Mouse (Mus musculus): ENCODE data around the gene 5730596B20Rik.

5730596B20Rik gene

DNA sequence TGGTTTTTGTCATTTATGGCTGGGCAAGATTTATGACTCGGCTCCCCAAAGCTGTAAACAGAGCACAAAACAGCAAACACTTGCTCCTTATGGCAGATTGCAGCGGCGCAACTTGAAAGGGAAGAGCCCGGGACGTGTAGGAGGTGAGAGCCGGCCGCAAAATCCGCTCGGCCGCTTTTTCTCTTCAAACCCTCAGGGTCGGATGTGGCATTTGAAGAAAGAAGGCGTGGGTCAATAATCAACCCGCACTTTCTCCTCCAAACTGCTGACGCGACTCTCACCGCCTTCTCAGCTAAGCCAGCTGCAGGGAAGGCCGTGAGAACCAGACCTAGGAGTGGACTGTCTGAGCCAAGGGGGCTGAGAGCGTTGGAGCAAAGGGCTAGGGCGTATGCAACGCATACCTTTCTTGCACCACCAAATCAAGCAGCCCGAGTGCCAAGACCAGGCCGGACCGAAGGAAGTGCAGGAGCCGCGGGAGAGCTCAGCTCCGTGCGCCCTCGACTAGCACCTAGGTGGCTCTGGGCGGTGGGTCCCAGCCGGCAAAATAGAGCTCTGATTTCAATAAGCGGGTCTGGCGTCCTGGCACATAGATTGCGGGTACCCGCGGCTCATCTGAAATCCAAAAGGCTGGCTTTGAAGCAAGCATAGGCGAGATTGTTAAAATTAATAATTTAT, at the start of gene 5730596B20Rik:
Gene 5730596B20Rik, plus strand, starts transcription at position 438 of the 675 bp plus-strand sequence.
- DNase-seq (ENCODE audit: low read depth, low spot score): no peak

DNA sequence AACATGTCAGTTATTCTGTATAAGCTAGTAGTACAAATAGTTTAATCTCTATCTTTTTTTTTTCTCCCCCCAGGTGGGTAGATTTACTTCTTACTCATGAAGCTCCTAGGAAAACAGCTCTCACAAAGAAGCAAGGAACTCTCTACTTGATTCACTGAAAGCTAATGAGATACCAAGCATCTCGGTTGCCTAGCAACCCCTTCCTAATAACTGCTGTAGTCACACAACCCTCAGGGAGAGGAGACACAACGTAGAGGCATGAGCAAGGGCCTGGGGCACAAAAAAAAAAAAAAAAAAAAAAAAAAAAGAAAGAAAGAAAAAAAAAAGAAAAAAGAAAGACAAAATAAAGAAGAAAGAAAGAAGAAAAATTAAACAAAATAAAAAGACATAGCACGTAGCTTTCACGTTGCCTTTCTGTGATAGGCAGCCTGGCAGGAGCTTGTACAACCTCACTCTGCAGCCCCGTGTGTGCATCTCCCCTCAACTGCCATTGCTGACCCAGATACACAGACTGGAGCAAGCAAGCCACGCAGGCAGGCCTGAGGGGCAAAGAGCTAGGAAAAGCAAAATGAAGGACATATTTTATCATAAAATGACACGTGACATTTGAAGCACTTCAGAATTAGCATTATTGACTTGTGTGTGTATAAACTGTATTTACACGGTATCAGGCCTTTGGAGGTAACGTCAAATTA, 39.3 kb upstream of the 5730596B20Rik start:
- DNase-seq (ENCODE audit: low read depth, low spot score): no peak

DNA sequence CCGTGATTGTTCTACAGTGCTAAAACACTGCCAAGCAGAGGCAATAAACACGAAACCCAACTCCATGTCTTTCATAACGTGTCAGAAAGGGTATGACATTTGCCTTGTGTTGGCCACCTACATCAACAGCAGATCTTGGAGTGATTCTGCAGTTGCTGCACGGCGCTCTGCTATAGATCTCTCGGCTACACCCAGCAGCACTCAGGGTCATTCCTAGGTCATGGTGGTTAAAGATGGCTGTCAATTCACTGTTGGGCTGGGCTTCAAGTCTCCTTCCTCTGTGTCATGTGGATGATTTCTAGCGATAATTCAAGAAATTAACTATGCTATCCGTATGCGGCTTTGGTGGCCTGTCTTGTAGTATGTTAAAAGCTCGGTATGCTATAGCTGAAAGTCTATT, 38.7 kb upstream of the 5730596B20Rik start:
- no peak for DNase-seq (ENCODE audit: low read depth, low spot score)

DNA sequence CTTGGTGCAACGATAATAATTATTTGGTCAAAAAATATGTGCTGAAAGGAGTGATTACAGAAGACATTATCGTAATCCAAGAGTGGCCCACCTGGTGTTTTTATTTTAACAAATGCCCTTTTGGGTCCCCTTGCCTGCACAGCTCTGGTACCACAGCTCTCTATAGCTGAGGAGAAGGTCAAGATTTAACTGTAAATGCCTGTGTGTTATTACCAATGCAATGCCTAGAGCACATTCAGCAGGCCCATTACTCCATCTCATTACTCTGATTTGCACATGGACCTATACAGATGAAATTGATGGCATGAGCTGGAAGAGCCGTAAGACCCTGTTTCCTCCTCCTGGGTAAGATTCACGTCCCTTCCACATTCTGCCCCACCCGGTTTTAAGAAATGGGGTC, 38.2 kb upstream of the 5730596B20Rik start:
- no peak for DNase-seq (ENCODE audit: low read depth, low spot score)

DNA sequence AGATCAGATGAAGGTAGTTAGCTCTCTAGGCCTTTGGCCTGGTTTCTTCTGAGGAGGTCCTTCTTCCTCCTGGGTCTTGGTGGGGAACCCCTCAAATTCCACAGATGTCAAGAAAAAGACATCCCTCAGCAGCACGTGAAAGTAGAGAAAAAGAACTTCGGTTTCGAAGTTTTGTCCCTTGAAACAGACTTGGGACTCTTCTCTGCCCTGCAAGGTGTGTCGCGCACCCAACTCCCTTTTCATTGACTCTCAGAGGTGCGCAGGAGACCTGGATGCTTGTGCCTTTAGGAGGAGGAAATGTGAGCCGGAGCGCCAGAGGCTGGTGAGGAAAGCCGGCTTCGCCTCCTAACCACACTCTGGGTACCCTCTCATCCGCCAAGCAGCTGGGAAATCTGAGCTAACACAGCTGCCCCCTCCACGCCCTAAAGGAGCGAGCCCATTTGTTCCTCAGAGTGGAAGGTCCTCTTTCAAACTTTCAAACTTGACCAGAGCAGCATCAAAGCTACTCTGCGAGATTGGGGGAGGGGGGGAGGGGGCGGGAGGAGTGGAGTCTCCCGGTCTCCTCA, 26.8 kb upstream of the 5730596B20Rik start:
- DNase-seq (ENCODE audit: low read depth, low spot score): no peak

DNA sequence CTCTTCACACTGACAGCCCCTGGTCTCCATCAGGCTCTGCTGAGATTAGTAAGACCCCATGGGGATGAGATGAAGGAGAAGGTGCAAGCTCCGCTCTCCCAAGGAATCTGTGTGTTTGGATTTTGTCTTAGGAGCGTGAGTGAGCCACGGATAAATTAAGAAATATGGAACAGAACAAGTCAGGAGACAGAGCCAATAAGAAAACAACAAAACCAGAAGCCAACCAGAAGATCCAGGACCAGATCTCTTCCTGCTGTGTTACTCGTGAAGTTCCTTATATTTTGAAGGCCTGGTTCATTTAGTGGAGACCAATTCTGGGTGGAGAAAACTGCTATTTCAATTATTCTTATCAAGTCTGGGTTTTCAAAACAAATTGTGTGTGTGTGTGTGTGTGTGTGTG, 25.7 kb upstream of the 5730596B20Rik start:
- no peak for DNase-seq (ENCODE audit: low read depth, low spot score)

DNA sequence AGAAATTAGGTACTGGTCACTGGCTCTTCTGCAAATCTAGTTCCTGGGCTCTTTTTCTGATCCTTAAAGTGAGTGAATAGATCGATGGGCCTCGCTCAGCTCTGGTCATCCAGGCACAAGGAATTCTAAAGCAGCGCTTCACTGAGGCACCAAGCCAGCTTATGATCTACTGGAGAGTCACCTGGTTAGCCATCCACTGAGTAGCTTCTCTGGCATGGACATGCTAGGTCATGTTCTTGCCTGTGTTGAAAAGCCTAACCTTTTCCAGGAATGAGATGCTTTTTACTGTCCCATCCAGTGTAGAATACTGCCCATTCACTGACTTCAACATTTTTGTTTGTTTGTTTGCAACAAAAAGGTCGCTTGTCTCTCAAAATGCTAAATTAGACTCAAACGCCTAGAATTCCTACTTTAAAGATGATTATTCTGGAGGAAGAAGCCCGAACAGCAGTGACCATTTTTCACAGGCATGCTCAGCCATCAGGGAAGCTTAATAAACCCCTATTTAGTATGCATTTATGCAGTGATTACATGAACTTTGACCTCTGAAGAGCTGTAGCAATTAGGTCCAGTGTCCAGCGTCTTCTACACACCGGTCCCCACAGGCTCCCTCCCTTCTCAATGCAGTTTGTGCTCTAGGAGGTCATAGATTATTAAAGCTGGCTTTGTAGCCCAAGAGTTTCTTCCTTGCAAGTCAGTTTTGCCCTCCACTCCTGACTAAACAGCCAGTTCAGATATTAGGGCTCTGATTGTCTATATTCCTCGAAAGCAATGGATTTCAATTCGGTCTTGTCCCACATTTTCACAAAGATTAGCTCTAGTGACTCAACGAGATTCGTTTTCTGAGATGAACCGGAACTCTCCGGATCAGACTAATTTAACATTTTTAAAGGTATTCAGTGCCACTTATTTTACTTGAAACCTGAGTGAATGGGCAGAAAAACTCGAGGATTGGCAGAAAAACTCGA, 24.8 kb upstream of the 5730596B20Rik start:
- DNase-seq (ENCODE audit: low read depth, low spot score): no peak

DNA sequence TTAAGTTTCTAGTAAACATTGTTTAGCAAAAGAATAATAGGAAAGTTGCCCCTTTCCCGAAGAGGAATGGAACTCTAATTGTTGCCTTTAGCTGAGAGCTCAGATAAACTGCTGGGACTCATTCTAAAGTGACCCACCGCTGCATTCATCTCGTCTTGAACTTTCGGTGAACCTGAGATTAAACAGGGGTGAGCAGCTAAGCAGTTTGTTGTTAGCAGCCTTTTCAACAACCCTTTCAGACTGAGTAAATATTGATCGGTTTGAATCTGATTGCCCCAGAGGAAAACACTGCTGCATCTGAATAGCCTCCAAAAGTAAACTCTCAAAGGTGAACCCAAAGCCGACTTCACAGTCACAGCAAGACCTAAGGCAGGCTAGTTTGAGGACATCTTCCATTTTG, 24.0 kb upstream of the 5730596B20Rik start:
- DNase-seq (ENCODE audit: low read depth, low spot score): no peak

DNA sequence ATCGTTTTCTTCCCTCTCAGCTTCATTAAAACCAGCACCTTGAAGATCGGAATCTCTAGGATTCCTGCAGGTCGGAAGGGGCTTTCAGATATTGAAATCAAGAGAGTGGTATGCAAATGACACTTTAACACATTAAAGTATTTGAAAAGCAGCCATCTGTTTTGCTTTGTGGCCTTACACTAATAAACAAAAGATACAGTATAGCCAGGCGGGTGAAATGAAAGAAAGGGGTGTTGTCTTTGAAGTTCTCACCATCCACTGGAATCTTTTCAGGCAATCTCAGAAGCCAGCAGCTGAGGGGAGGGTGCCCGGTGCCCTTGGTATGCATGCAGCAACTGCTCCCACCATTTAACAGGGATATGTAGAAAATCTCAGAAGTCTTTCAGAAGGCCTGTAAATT, 23.3 kb upstream of the 5730596B20Rik start:
- no peak for DNase-seq (ENCODE audit: low read depth, low spot score)

DNA sequence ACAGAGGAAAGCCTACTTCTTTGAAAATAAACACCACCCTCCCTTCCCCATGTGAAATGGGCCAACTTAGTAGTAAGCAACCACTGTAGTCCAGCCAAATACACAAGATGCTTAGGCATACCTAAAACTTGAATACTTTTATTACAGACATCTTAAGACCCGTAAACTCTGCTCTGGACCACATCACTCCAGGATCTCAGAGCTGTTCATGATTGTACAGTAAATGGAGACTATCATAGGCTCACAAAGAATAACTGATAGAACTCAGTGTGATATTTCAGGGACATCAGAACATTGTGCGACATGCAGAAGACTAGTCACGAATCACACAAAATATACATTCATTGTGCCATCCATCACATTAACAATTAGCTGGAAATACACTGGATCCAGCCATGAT, 21.8 kb upstream of the 5730596B20Rik start:
- DNase-seq (ENCODE audit: low read depth, low spot score): no peak

DNA sequence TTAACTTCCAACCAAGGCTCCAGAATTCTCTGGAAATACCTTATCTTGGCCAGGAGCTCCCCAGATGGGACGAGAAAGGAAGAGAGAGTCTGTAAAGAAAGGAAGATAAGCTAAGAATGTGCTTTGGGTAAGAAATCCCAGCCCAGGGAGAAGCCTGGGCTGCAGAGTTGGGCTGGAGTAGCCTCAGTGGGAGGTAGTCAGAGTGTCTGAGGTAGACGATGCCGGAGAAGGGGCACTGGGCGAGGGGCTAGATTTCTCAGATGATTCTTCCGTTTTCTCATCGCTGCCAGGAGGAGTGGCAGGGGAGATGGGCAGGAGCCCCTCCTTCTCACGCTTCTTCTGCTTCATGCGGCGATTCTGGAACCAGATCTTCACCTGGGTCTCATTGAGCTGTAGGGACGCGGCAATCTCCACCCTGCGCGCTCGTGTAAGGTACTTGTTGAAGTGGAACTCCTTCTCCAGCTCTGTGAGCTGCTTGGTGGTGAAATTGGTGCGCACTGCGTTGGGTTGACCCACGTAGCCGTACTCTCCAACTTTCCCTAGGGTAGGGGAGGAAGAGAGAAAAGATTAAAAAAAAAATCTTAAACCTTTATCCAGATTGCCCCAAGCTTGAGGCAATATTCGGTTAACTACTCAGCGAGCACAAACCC, 20.6 kb upstream of the 5730596B20Rik start:
- DNase-seq (ENCODE audit: low read depth, low spot score): no peak

DNA sequence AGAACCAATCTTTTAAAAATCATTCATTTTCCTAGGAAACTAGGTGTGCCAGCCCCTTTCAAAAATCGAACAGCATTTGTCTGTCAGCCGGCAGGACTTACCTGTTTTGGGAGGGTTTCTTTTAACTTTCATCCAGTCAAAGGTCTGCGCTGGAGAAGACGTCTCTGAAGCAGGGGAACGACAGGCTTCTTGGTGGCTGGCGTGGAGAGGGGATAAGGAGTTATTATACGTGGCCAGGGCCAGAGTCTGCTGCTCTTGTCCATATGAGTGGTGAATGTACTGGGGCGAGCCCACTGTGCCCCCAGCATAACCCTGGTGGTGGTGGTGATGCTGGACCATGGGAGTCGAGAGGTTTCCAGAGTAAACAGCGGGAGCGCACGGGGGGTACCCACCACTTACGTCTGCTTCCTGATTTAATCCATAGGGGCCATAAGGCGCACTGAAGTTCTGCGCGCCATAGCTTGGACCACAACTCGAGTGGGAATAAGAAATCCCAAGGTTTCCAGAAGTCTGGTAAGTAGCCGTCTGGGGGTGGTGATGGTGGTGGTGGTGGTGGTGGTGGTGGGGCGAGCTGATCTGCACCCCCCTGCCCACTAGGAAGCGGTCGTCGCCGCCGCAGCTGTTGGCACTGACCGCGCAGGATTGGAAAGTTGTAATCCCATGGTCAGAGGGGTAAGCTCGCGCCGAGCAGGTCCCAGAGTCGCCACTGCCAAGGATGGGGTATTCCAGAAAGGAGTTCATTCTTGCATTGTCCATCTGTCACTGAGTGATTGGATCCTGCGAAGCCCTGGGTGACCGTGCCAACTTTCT, 19.6 kb upstream of the 5730596B20Rik start:
- DNase-seq (ENCODE audit: low read depth, low spot score): no peak

DNA sequence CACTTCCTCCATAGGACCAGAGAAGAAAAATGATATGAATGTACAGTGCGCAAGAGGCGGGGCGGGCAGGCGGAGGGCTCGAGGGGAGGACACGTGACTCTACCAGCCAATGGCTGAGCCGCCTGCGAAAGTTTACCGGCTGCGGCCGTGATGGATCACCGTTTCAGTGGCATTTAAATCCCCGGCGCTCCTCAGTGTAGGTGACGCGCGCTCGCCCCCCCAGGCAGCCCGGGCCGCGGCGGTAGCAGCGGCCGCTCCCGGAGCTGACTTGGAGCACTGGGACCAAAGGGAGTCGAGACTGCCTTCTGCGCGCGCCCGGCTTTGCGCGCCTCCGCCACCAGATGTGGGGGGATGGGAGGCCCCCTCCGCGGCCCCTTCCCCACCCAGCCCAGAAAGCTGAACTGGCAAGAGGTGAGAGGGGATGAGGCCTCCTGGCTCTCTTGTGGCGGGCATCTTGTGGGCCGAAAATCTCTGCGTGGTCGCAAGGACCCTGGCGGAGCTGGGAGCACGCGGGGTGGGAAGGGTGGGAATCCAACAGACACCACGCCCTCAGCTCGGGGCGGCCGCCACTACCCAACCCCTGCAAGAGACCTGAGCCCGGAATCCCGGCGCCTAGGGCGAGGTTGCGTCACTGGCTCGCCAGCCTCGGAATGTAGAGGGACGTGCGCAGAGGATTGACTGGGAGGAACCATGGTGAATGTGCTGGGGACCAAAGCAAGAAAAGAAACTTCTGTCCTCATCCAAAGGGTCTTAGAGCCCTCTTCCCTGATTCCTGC, 18.8 kb upstream of the 5730596B20Rik start, which contains the start of gene Hoxa1:
Gene Hoxa1, minus strand, starts transcription at position 42 of the 776 bp plus-strand sequence.
- DNase-seq (ENCODE audit: low read depth, low spot score): no peak

DNA sequence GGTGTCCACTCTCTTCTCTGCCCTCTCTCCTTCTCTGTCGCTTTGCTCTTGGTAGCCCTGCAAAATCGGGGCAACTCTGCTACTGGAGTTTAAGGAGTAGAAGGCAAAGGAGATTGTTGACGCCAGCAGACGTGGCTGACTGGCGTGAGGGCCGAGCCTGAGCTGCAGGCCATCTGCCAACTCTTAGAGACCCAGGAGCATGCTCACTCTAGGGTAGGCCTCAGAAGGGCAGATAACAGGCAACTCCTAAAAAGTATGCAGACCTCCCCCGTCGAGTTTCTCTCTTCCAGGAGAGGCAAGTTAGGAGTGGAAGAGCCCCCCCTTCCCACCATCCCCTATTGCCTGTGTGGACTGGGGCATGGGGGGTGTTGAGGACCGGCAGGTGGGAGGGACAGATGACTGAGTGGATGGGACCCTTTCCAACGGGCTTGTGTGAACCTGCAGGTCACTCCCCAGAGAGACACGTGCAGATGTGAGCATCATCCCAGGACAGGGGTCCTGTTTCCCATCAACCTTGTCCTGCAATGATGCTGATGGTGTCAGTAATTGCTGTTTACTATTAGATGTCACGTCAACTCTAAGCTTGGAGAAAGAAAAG, 18.0 kb upstream of the 5730596B20Rik start:
- DNase-seq (ENCODE audit: low read depth, low spot score): no peak

DNA sequence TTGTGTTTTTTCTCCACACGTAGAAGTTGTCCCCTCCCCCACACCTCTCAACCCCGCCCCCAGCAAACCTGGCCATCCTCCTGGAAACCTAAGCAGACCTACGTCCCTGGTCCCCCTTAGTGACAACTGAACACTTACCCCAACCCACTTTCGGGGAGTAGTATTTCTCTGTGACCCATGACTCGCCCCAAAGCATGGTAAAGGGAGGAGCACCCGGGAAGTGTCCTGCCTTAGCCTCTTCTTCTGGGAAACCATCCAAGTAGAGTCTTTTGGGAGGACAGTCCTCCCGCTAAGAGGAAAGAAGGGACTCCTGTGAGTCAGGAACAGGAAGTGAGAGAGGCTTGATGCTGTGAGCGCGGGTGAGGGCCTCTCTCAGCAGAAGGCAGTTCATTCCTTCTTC, 17.3 kb upstream of the 5730596B20Rik start:
- DNase-seq (ENCODE audit: low read depth, low spot score): no peak

DNA sequence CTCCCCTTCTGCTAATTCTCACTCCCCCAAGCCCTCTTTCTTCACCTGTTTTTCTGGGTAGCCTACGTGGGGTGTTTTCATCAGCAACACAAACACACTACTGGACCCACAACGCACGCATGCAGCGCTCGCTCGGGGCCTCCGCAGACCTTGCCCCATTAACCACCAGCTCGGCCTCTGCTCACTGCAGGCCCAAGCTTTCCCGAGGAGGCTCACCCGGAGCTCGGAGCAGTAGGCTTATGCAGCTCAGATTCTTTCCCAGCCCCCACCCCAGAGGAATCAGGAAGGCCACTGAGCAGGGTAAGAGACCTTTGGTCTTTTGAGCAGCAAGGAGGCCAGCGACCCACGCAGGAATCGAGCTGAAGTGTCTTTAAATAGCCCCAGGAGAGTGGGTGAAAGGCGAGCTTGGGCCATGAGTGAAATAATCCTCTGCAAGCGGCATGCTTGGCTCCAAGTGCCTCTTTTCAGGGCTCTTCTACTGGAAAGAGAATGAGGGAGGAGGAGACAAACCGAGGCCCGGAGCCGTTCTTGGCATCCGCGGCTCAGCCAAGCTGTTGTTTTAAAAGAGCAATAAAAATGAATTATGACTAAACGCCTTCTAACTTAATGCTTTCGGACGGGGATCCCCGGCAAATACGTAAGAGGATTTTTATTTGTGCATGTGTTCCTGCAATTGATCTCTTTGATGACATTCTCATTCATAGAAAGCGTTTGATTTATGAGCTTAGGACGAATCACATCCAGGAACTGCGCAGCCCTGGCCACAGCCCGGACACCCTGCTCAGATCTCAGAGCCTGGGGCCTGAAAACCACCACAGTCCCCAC, 16.6 kb upstream of the 5730596B20Rik start:
- DNase-seq (ENCODE audit: low read depth, low spot score): no peak

DNA sequence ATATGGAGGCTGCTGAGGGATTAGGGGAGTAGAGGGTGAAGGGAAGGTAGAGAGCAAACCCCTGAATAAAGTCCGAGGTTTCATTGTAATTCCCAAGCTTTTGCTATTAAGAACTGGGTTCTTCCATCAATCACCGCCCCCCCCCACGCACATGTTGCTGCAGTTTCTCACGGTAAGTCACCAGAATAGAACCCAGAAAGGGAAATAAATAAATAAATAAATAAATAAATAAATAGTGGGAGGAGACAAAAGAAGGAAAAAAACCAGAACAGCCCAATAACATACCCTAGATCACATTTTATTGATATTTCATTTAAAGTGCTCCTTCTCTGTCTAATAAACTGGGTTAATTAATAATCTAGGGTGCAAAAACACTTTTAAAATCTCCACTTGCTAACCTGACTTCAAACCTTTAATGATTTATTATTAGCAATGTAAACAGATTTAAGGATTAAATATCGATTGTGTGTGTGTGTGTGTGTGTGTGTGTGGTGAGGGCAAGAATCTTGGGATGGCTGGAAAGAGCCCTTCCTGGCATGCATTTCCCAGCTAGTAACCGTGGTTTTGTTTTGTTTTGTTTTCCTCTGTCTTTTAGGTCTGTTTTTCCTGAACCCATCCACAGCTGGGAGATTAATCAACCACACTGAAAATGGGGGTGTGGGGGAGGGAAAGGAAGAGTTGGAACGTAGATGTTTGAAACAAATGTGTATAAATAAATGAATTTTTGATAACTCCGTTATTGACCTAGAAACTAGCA, 15.8 kb upstream of the 5730596B20Rik start:
- DNase-seq (ENCODE audit: low read depth, low spot score): no peak

DNA sequence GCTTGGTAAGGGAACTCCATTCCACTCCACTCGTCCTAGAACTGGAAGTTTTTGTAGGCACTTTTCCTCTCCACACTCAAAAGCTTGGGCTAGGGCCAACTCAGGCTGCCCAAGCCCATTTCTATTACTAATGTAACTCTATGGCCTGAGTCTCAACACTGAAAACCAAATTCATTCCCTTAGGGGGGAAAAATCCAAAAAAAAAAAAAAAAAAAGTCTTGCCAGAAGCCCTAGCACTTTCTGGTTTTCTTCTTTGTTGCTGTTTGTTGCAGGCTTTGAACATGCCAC, 15.3 kb upstream of the 5730596B20Rik start:
- DNase-seq (ENCODE audit: low read depth, low spot score): no peak
